ENCODE assay signal across 8 mouse cellular contexts in the genomic region with DNA sequence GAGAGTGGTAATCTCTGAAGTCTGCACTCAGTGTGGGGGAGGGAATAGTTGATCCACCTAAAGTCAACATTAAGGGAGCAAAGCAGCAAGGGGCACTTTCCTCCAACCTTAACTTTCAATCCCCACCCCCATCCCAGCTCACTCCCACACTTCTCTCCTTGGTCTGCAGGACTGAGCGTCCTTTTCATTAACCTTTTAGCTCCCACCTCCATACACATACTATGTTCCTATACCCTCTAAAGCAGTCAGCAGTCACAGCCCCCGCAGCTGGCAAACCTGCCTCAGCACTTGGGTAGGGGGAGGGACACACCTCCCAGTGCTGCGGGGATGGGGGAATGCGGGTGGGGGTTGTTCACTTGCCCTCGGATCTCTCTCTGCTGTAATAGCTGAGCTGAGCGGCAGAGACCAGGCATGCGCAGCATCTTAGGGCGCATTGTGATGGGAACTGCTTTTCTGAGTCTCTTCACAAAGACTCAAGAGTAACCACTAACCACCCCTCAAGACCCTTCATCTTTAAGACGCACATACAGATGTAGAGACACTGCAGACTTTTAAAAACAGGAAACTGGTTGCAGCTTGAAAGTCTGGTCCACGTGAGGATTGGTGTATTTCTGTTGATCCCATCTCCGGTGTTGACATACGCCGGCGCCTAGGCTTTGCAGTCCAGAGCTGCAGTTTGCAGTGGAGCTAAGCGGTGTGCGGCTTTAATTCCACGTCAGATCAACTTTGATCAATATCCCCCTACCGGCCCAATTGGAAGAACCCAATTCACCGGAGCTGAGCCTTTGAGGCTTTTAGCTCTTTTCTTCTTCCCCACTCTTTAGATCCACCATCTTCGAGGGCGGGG. TPM values are rescaled to one million over a fixed set of nuclear protein-coding genes. Genes with fewer than 3 reads are reported as not detected.
A peak's percentile ranks its signal among the peaks of the same experiment; 100 is the strongest.
DNase-seq lines count a peak whose midpoint lies in the region; ATAC-seq and TF ChIP-seq lines count a peak whose summit lies in the region.

Gene Gria3, plus strand, starts transcription at position 797 of the 847 bp plus-strand sequence.

- no peaks in the 10 kb centered on the region for H3K36me3 ChIP-seq in forebrain, embryonic 11.5 days (ENCODE audit: control insufficient read depth, insufficient read depth, low read length)
- no peaks in the 10 kb centered on the region for H3K36me3 ChIP-seq in intestine, embryonic 15.5 days
- H3K36me3 ChIP-seq in limb, embryonic 14.5 days (ENCODE audit: control insufficient read depth, insufficient read depth, low read length), result no peaks in the 10 kb centered on the region
- no peaks in the 10 kb centered on the region for H3K36me3 ChIP-seq in neural tube, embryonic 13.5 days

- no peak for TF ChIP-seq POLR2A in limb, embryonic 14.5 days (IDR thresholded peaks at IDR 0.05; ENCODE audit: borderline replicate concordance, extremely low read depth, insufficient read depth, insufficient read length)

- no peaks in the 10 kb centered on the region for H3K9me3 ChIP-seq in forebrain, embryonic 11.5 days (ENCODE audit: control insufficient read depth, low read length)
- H3K9me3 ChIP-seq in intestine, embryonic 15.5 days, result no peaks in the 10 kb centered on the region
- H3K9me3 ChIP-seq in limb, embryonic 14.5 days (ENCODE audit: control insufficient read depth, low read length), result no peaks in the 10 kb centered on the region
- H3K9me3 ChIP-seq in neural tube, embryonic 13.5 days, result no peaks in the 10 kb centered on the region

- H3K27me3 ChIP-seq in forebrain, embryonic 11.5 days (ENCODE audit: control insufficient read depth, insufficient read depth, low read length), result no peaks in the 10 kb centered on the region
- H3K27me3 ChIP-seq in intestine, embryonic 15.5 days (replicated peaks), result 0 out of 2 replicates have a peak, but pooled peaks cover 3% of the 10 kb centered on the region
- peaks cover 2% of the 10 kb centered on the region; the same call in 1 of the 2 replicates for H3K27me3 ChIP-seq in limb, embryonic 14.5 days (ENCODE audit: control insufficient read depth, insufficient read depth, low read length)
- H3K27me3 ChIP-seq in neural tube, embryonic 13.5 days, result no peaks in the 10 kb centered on the region

- WGBS in forebrain, embryonic 11.5 days, result 21% methylated on average over 21 of the region's 21 CpGs
- whole genome bisulfite sequencing in intestine, embryonic 15.5 days, result 18% methylated on average over 21 of the region's 21 CpGs
- WGBS in limb, embryonic 14.5 days, result 19% methylated on average over 21 of the region's 21 CpGs
- 23% methylated on average over 21 of the region's 21 CpGs for whole genome bisulfite sequencing in neural tube, embryonic 13.5 days

- H3K4me3 ChIP-seq in forebrain, embryonic 11.5 days (ENCODE audit: low read depth, low read length), result peak within 1 kb of the TSS; percentile 34
- peak within 1 kb of the TSS; percentile 41 for H3K4me3 ChIP-seq in intestine, embryonic 15.5 days (replicated peaks)
- peak within 1 kb of the TSS; percentile 42 for H3K4me3 ChIP-seq in limb, embryonic 14.5 days (replicated peaks; ENCODE audit: low read length)
- peak within 1 kb of the TSS; percentile 48 for H3K4me3 ChIP-seq in neural tube, embryonic 13.5 days

- DNase-seq in cerebellum, postnatal 25 days, result peak; percentile 13 to 15
- no peak for DNase-seq in cerebellum, adult 9-10 months
- DNase-seq in ZHBTc4 (ENCODE audit: low read depth, low spot score), result peak; percentile 18
- peak; percentile 55 for DNase-seq in forebrain, embryonic 11.5 days (ENCODE audit: low spot score)
- DNase-seq in limb, embryonic 14.5 days (ENCODE audit: low spot score), result no peak
- DNase-seq in urinary bladder, postnatal 14 days (ENCODE audit: low spot score), result no peak

- H3K9ac ChIP-seq in forebrain, embryonic 11.5 days (ENCODE audit: low read length), result peak within 1 kb of the TSS; percentile 32
- peak within 1 kb of the TSS; percentile 30 for H3K9ac ChIP-seq in intestine, embryonic 15.5 days
- peak within 1 kb of the TSS; percentile 44 for H3K9ac ChIP-seq in limb, embryonic 14.5 days (ENCODE audit: low read depth, low read length, severe bottlenecking)
- peak within 1 kb of the TSS; percentile 71 for H3K9ac ChIP-seq in neural tube, embryonic 13.5 days

- H3K4me2 ChIP-seq in forebrain, embryonic 11.5 days (ENCODE audit: low read depth, low read length, severe bottlenecking), result peak within 1 kb of the TSS; percentile 64
- peak within 1 kb of the TSS; percentile 66 for H3K4me2 ChIP-seq in intestine, embryonic 15.5 days (replicated peaks)
- peak within 1 kb of the TSS; percentile 57 for H3K4me2 ChIP-seq in limb, embryonic 14.5 days (replicated peaks; ENCODE audit: low read depth, low read length, severe bottlenecking)
- peak within 1 kb of the TSS; percentile 69 for H3K4me2 ChIP-seq in neural tube, embryonic 13.5 days

- ATAC-seq in forebrain, embryonic 11.5 days (replicated peaks; ENCODE audit: low FRiP score), result peak; percentile 78
- peak; percentile 63; the same call in 1 of the 2 replicates for ATAC-seq in intestine, embryonic 15.5 days
- no peak for ATAC-seq in limb, embryonic 14.5 days (ENCODE audit: low FRiP score, low read depth)
- ATAC-seq in neural tube, embryonic 13.5 days (ENCODE audit: low read depth), result peak; percentile 78

- H3K27ac ChIP-seq in forebrain, embryonic 11.5 days (ENCODE audit: low read depth, low read length), result no peak within 1 kb of the TSS
- H3K27ac ChIP-seq in intestine, embryonic 15.5 days, result 0 out of 2 replicates have a peak within 1 kb of the TSS, but pooled peaks have one; percentile 27
- H3K27ac ChIP-seq in limb, embryonic 14.5 days (replicated peaks; ENCODE audit: low read depth, low read length), result no peak within 1 kb of the TSS
- peak within 1 kb of the TSS; percentile 46; the same call in 1 of the 2 replicates for H3K27ac ChIP-seq in neural tube, embryonic 13.5 days (replicated peaks)

- no peaks in the 10 kb centered on the region for H3K4me1 ChIP-seq in forebrain, embryonic 11.5 days (replicated peaks; ENCODE audit: control insufficient read depth, insufficient read depth, low read length)
- H3K4me1 ChIP-seq in intestine, embryonic 15.5 days (replicated peaks), result no peaks in the 10 kb centered on the region
- H3K4me1 ChIP-seq in limb, embryonic 14.5 days (ENCODE audit: control insufficient read depth, insufficient read depth, low read length), result no peaks in the 10 kb centered on the region
- H3K4me1 ChIP-seq in neural tube, embryonic 13.5 days (replicated peaks), result 0 out of 2 replicates have a peak, but pooled peaks cover 4% of the 10 kb centered on the region

RNA-seq across cellular contexts. Expression of gene Gria3, which starts in this region (rescaled TPM):
- 4.2 and 4.3 TPM in 2 replicates for polyA plus RNA-seq in forebrain, embryonic 11.5 days (2014; fragmentation: Nextera tagmentation; extraction: Ambion mirVana)
- 6.2 and 7.3 TPM in 2 replicates for polyA plus RNA-seq in intestine, embryonic 15.5 days (2015; fragmentation: Nextera tagmentation; extraction: Ambion mirVana)
- polyA plus RNA-seq in limb, embryonic 14.5 days (2012; rRNA removed), result 10.2 and 10.5 TPM in 2 replicates
- 5.4 and 6.7 TPM in 2 replicates for polyA plus RNA-seq in limb, embryonic 14.5 days (2014; fragmentation: Nextera tagmentation; extraction: Ambion mirVana)
- polyA plus RNA-seq in neural tube, embryonic 13.5 days (2015; fragmentation: Nextera tagmentation; extraction: Ambion mirVana), result 9.0 and 13.6 TPM in 2 replicates

Comparison
In these comparisons a context has a peak if more than half of its experiments do, and no peak if none do; other contexts are left out.
1. DNase-seq: peak in cerebellum, postnatal 25 days (2 of 2), ZHBTc4 (single experiment) and forebrain, embryonic 11.5 days (single experiment); none in cerebellum, adult 9-10 months (single experiment), limb, embryonic 14.5 days (single experiment) and urinary bladder, postnatal 14 days (single experiment).
2. H3K27ac ChIP-seq: peak in intestine, embryonic 15.5 days (single experiment) and neural tube, embryonic 13.5 days (single experiment); none in forebrain, embryonic 11.5 days (single experiment) and limb, embryonic 14.5 days (single experiment).
3. Peak in every context shown above with its lines, with median percentiles within 50 percentile points of each other: H3K4me2 ChIP-seq, H3K4me3 ChIP-seq and H3K9ac ChIP-seq.